Mouse (Mus musculus) left cerebral cortex, adult 2 months (tissue): ENCODE results near the gene Nmu. TPM values are rescaled to one million over a fixed set of nuclear protein-coding genes. Genes with fewer than 3 reads are reported as not detected.

Source experiments
- DNase-seq, 2 experiments: peaks; one replicate each; pipeline ENCODE4 v3.0.0; 2021 to 2022; ENCODE audit warnings: low spot score in 2 of 2, mixed read lengths in 1 of 2; ENCODE audit errors: extremely low spot score in 1 of 2
- H3K27ac ChIP-seq: fragments of 200-600 bp; 2 replicates; pipeline ENCODE4 v1.8.1; 2022
- H3K4me3 ChIP-seq: fragments of 200-600 bp; 2 replicates; pipeline ENCODE4 v1.8.1; 2022
- CTCF ChIP-seq: fragments of 200-600 bp; IDR thresholded peaks from 2 replicates; pipeline ENCODE4 v1.8.1; 2022; ENCODE audit warnings: antibody characterized with exemption, mild to moderate bottlenecking, moderate library complexity
- intact Hi-C: fragments of 180-260 bp; cut with DNase I; formaldehyde crosslinking; loops from one replicate; pipeline ENCODE4 v1.15.1; 2025
- total RNA-seq, 2 experiments: library from RNA; stranded (reverse); gene quantifications; 2 replicates each; pipeline ENCODE4 v1.2.3; 2021

Nmu gene
- total RNA-seq, 2 experiments from 2014 or later: not detected

- intact Hi-C loops: no loop called here
- TF ChIP-seq CTCF: peak; percentile 38
- no peak for DNase-seq
- Histone ChIP-seq H3K27ac (no peak overlapping the region), H3K4me3 (no peak overlapping the region)
Measured at GRCm38 (mm10) chr5:76351953-76352611, 11.5 kb downstream of the Nmu start.

- H3K4me3 ChIP-seq: no peak overlapping the region
- intact Hi-C loops: no loop called here
- no peak for TF ChIP-seq CTCF
Measured at GRCm38 (mm10) chr5:76351537-76351936, 12.1 kb downstream of the Nmu start.

GRCm38 (mm10) chr5:76346137-76346536 is 17.5 kb downstream of the Nmu start:
- DNase-seq: no peak
- no peak for TF ChIP-seq CTCF
- intact Hi-C loops: no loop called here

More at GRCm38 (mm10) chr5:76351537-76351936, 12.1 kb downstream of the Nmu start:
- DNase-seq: no peak
- no peak overlapping the region for H3K27ac ChIP-seq

GRCm38 (mm10) chr5:76340931-76341330 is 22.7 kb downstream of the Nmu start:
- no peak for TF ChIP-seq CTCF
- intact Hi-C loops: no loop called here
- no peak for DNase-seq
- Histone ChIP-seq H3K4me3 (no peak overlapping the region), H3K27ac (no peak overlapping the region)

More at GRCm38 (mm10) chr5:76346137-76346536, 17.5 kb downstream of the Nmu start:
- no peak overlapping the region for H3K4me3 ChIP-seq
- no peak overlapping the region for H3K27ac ChIP-seq

- TF ChIP-seq CTCF: no peak
- Histone ChIP-seq H3K4me3 (no peak overlapping the region), H3K27ac (no peak overlapping the region)
- no peak for DNase-seq
- intact Hi-C loops: no loop called here
Measured at GRCm38 (mm10) chr5:76337100-76337499, 26.5 kb downstream of the Nmu start.

GRCm38 (mm10) chr5:76333833-76334232 is 29.8 kb downstream of the Nmu start:
- Histone ChIP-seq H3K27ac (no peak overlapping the region), H3K4me3 (no peak overlapping the region)
- TF ChIP-seq CTCF: no peak
- DNase-seq: no peak
- intact Hi-C loops: no loop called here

GRCm38 (mm10) chr5:76330953-76331352 is 32.6 kb downstream of the Nmu start, which contains the start of gene Pdcl2:
Pdcl2 (minus strand) TSS chr5:76331156.
- intact Hi-C loops: no loop called here

GRCm38 (mm10) chr5:76327296-76327695 is 36.3 kb downstream of the Nmu start:
- intact Hi-C loops: no loop called here
- no peak for TF ChIP-seq CTCF
- no peak for DNase-seq
- Histone ChIP-seq H3K4me3 (no peak overlapping the region), H3K27ac (no peak overlapping the region)

More at GRCm38 (mm10) chr5:76330953-76331352, 32.6 kb downstream of the Nmu start, which contains the start of gene Pdcl2:
- no peak for TF ChIP-seq CTCF
- H3K4me3 ChIP-seq: no peak within 1 kb of the TSS
- H3K27ac ChIP-seq: no peak within 1 kb of the TSS
- no peak for DNase-seq

GRCm38 (mm10) chr5:76325113-76325512 is 38.5 kb downstream of the Nmu start:
- no peak overlapping the region for H3K4me3 ChIP-seq
- intact Hi-C loops: no loop called here
- no peak for TF ChIP-seq CTCF
- DNase-seq: no peak
- no peak overlapping the region for H3K27ac ChIP-seq

- H3K4me3 ChIP-seq: no peak overlapping the region
- H3K27ac ChIP-seq: no peak overlapping the region
- intact Hi-C loops: no loop called here
- TF ChIP-seq CTCF: no peak
- no peak for DNase-seq
Measured at GRCm38 (mm10) chr5:76321249-76322196, 42.1 kb downstream of the Nmu start.

GRCm38 (mm10) chr5:76308206-76308605 is 55.4 kb downstream of the Nmu start:
- no peak for TF ChIP-seq CTCF
- no peak overlapping the region for H3K4me3 ChIP-seq
- no peak for DNase-seq
- intact Hi-C loops: loop anchor here (10.0 kb wide), 1 partner anchor 163 kb away; the partner anchor contains the start of gene Srd5a3
- H3K27ac ChIP-seq: no peak overlapping the region

- no peak for DNase-seq
- TF ChIP-seq CTCF: no peak
- no peak overlapping the region for H3K27ac ChIP-seq
- no peak overlapping the region for H3K4me3 ChIP-seq
- intact Hi-C loops: loop anchor here (10.0 kb wide), 1 partner anchor 161 kb away; the partner anchor contains the start of gene Srd5a3
Measured at GRCm38 (mm10) chr5:76306261-76306660, 57.3 kb downstream of the Nmu start.
